Mouse (Mus musculus) lung, adult 18-20 months (tissue): ENCODE data around the gene Slc16a9.

Source experiments
- DNase-seq, 2 experiments: peaks; one replicate each; pipeline ENCODE4 v3.0.0; 2022; ENCODE audit warnings: mixed read lengths in 2 of 2

The Slc16a9 gene

GRCm38 (mm10) chr10:70303203-70303602 lies 58.3 kb downstream of the Slc16a9 start:
- DNase-seq = no peak

GRCm38 (mm10) chr10:70305683-70306082 lies 60.8 kb downstream of the Slc16a9 start:
- no peak for DNase-seq

DNA sequence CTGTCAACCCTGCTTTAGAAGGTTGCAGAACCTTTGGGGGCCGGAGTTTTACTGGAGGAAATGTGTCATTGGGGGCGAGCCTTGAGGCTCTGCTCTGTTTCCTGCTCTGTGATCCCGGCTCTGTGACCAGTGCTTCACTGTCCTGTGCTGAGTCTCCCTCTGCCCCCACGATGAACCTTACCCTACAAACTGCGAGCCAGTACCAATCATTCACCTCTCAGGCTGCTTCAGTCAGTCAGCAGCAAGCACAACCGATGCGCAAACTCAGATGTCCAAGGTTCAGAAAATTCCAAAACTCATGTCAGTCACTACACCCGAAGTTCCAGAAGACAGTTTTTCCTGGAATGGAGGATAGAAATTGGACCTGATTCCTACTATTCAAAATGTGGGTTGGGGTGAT lies 64.5 kb downstream of the Slc16a9 start:
- no peak for DNase-seq

DNA sequence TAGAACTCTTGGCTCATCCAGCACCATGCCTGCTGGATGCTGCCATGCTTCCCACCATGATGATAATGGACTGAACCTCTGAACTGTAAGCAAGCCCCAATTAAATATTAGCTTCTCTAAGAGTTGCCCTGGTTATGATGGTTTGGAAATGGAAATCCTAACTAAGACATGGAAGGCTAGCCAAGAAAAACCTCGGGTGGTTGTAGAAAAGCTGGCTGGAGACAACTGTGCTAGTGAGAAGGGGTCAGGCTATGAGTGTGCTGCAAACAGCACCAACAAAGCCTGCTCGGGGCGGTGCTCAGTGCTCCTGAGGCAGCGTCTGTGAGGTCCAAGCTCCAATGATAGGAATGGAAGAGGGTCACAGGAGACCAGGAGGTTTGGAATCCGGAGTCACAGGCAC lies 65.7 kb downstream of the Slc16a9 start:
- DNase-seq = no peak

DNA sequence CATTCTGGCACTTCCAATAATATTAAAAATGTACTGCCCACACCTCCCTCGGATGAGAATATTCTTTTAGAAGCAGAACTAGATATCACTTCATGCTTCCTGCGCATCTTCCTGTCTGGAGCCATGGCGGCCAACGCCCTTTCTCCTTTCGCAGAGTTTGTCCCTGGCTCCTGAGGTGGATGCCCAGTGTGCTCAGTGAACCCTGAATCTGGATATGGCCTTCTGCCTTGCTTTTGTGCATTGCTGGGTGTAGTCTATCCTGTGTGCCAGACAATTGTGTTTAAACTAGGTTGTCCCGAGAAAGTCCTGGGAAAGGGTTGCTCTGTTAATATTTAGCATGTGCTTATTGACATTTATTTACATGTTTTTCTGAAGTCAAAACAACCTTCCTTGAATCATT lies 71.0 kb downstream of the Slc16a9 start:
- DNase-seq = no peak

GRCm38 (mm10) chr10:70316856-70317255 lies 72.0 kb downstream of the Slc16a9 start:
- DNase-seq = no peak

DNA sequence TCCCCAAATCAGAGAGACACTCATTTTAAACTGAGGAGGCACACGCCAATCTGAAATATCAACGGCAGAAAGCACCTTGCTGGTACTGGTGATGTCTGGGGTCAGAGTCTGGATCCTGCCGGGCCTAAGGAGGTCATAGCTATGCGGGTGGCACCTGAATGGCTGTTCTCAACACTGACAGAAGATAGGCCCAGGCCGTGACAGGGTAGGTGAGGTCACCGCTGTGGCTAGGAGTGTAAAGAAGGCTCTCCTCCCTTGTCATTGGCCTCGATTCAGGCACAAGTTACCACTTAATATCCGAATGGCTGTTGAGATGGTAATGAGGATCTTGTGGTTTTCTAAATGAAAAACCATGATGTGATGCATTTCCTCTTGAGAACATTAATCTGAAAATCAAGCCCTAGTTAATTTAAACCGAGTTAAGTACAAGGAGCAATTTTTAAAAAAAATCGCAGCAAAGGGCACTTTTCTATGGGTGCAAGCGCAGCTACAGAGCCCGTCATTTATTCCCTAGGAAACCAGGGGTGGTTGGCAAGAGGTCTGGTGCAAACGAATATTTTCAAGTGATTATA lies 72.6 kb downstream of the Slc16a9 start:
- no peak for DNase-seq

GRCm38 (mm10) chr10:70318630-70319029 lies 73.7 kb downstream of the Slc16a9 start:
- DNase-seq = peak in 1 of 2 experiments; percentile 24

GRCm38 (mm10) chr10:70325518-70325917 lies 80.6 kb downstream of the Slc16a9 start:
- DNase-seq = no peak

DNA sequence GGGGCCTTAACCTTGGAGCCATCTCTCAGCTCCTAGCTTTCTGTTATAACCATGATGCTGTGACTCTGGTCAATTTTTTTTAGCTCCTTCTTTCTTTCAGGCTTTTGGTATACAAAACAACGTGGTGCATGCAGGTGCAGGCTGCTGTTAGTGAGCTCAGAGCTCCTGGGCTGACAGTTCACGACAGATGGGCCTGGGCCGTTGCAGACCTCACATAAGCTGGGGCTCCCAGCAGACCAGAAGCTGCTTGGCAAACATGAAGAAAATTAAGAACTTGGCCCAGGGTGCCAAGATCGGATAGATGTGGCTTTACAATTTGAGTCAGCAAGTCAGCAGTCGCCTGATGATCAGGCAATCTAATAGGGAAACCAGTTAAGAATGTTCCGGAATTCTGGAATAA lies 82.4 kb downstream of the Slc16a9 start:
- no peak for DNase-seq

GRCm38 (mm10) chr10:70328139-70328538 lies 83.2 kb downstream of the Slc16a9 start:
- no peak for DNase-seq
